ENCODE assay signal across 10 mouse cellular contexts in genomic region chr17:36943691-36944090, GRCm38 (mm10). TPM values are rescaled to one million over a fixed set of nuclear protein-coding genes. Genes with fewer than 3 reads are reported as not detected.
DNase-seq lines count a peak whose midpoint lies in the region; ATAC-seq and TF ChIP-seq lines count a peak whose summit lies in the region.
"Had no signal": no experiment of that assay in that cellular context is flagged by ENCODE, and none has a peak within 500 bp of the region (broad histone marks: within the 10 kb centered on the region; RNA-seq: fewer than 3 reads in every experiment).

No protein-coding gene starts in this region.

- intact Hi-C loops in heart, postnatal 14 days (cut with DNase I) = loop anchor here (2.0 kb wide), 1 partner anchor 29 kb away; no protein-coding TSS in a partner anchor

- H3K9me3 ChIP-seq in heart, embryonic 10.5 days = no peaks in the 10 kb centered on the region
- H3K9me3 ChIP-seq in lung, postnatal 0 days (ENCODE audit: low read length) = no peaks in the 10 kb centered on the region
- H3K9me3 ChIP-seq in intestine, embryonic 15.5 days = no peaks in the 10 kb centered on the region
- no peaks in the 10 kb centered on the region for H3K9me3 ChIP-seq in stomach, embryonic 15.5 days

- H3K4me3 ChIP-seq in heart, embryonic 10.5 days = 0 out of 2 replicates have a peak overlapping the region, but pooled peaks have one; percentile 59
- H3K4me3 ChIP-seq in lung, postnatal 0 days (ENCODE audit: low read depth, low read length) = peak overlapping the region; percentile 47
- H3K4me3 ChIP-seq in intestine, embryonic 15.5 days (replicated peaks) = peak overlapping the region; percentile 43
- peak overlapping the region; percentile 41 for H3K4me3 ChIP-seq in stomach, embryonic 15.5 days (replicated peaks)

- H3K4me2 ChIP-seq in lung, postnatal 0 days (replicated peaks; ENCODE audit: low read depth, low read length) = peak overlapping the region; percentile 71
- H3K4me2 ChIP-seq in intestine, embryonic 15.5 days (replicated peaks) = peak overlapping the region; percentile 91
- peak overlapping the region; percentile 88; the same call in 1 of the 2 replicates for H3K4me2 ChIP-seq in stomach, embryonic 15.5 days

- 19% methylated on average over 5 of the region's 5 CpGs for WGBS in heart, embryonic 10.5 days
- WGBS in lung, postnatal 0 days = 27% methylated on average over 5 of the region's 5 CpGs
- 24% methylated on average over 5 of the region's 5 CpGs for WGBS in intestine, embryonic 15.5 days
- 20% methylated on average over 5 of the region's 5 CpGs for WGBS in stomach, embryonic 15.5 days

- DNase-seq in heart, embryonic 10.5 days (ENCODE audit: low spot score) = no peak
- DNase-seq in heart, postnatal 14 days = no peak
- no peak for DNase-seq in lung, postnatal 0 days (ENCODE audit: low spot score)
- DNase-seq in lung, postnatal 36 days = no peak
- no peak for DNase-seq in testis, postnatal 10 days (ENCODE audit: low spot score)
- DNase-seq in thymus, adult 18-20 months = no peak

- H3K27me3 ChIP-seq in heart, embryonic 10.5 days (ENCODE audit: insufficient read depth, poor library complexity, severe bottlenecking) = peaks cover 89% of the 10 kb centered on the region
- H3K27me3 ChIP-seq in lung, postnatal 0 days (replicated peaks; ENCODE audit: insufficient read depth, low read length) = peaks cover 22% of the 10 kb centered on the region; the same call in 1 of the 2 replicates
- peaks cover 35% of the 10 kb centered on the region for H3K27me3 ChIP-seq in intestine, embryonic 15.5 days (replicated peaks)
- H3K27me3 ChIP-seq in stomach, embryonic 15.5 days (replicated peaks) = peaks cover 40% of the 10 kb centered on the region

- H3K4me1 ChIP-seq in heart, embryonic 10.5 days = peaks cover 24% of the 10 kb centered on the region
- peaks cover 6% of the 10 kb centered on the region; the same call in 1 of the 2 replicates for H3K4me1 ChIP-seq in lung, postnatal 0 days (ENCODE audit: insufficient read depth, low read depth, low read length)
- peaks cover 25% of the 10 kb centered on the region for H3K4me1 ChIP-seq in intestine, embryonic 15.5 days (replicated peaks)
- peaks cover 14% of the 10 kb centered on the region for H3K4me1 ChIP-seq in stomach, embryonic 15.5 days

- no peak for TF ChIP-seq EP300 in lung, postnatal 0 days (IDR thresholded peaks at IDR 0.05)

- no peak overlapping the region for H3K27ac ChIP-seq in heart, embryonic 10.5 days
- 0 out of 2 replicates have a peak overlapping the region, but pooled peaks have one; percentile 89 for H3K27ac ChIP-seq in lung, postnatal 0 days (ENCODE audit: low read length)
- no peak overlapping the region for H3K27ac ChIP-seq in intestine, embryonic 15.5 days
- H3K27ac ChIP-seq in stomach, embryonic 15.5 days = no peak overlapping the region

- TF ChIP-seq CTCF in lung, postnatal 0 days (IDR thresholded peaks at IDR 0.05) = no peak

- no peak for ATAC-seq in lung, postnatal 0 days
- no peak for ATAC-seq in intestine, embryonic 15.5 days
- no peak for ATAC-seq in stomach, embryonic 15.5 days (ENCODE audit: insufficient read depth, low FRiP score, low read depth)
- ATAC-seq: inflammation-experienced regulatory T-cells, adult 6 months had no signal

- H3K36me3 ChIP-seq in heart, embryonic 10.5 days = peaks cover 5% of the 10 kb centered on the region
- H3K36me3 ChIP-seq in lung, postnatal 0 days (ENCODE audit: insufficient read depth, low read length) = no peaks in the 10 kb centered on the region
- no peaks in the 10 kb centered on the region; the same call in 1 of the 2 replicates for H3K36me3 ChIP-seq in intestine, embryonic 15.5 days
- peaks cover 1% of the 10 kb centered on the region; the same call in 1 of the 2 replicates for H3K36me3 ChIP-seq in stomach, embryonic 15.5 days

- peak overlapping the region; percentile 55; the same call in 1 of the 2 replicates for H3K9ac ChIP-seq in lung, postnatal 0 days (replicated peaks; ENCODE audit: low read depth)
- no peak overlapping the region for H3K9ac ChIP-seq in intestine, embryonic 15.5 days
- no peak overlapping the region for H3K9ac ChIP-seq in stomach, embryonic 15.5 days

RNA-seq across cellular contexts. Expression of gene Rnf39, which starts 1.0 kb away (rescaled TPM):
- not detected in 2 replicates for polyA plus RNA-seq in heart, embryonic 10.5 days (2016; fragmentation: Nextera tagmentation; extraction: Ambion mirVana)
- under 1 TPM; 0.49 to 0.57 TPM for total RNA-seq in heart, postnatal 14 days (2021)
- polyA plus RNA-seq in lung, postnatal 0 days (2015; fragmentation: Nextera tagmentation; extraction: Ambion mirVana) = 13.4 and 13.5 TPM in 2 replicates
- polyA plus RNA-seq in intestine, embryonic 15.5 days (2015; fragmentation: Nextera tagmentation; extraction: Ambion mirVana) = 1.7 and 1.8 TPM in 2 replicates
- polyA plus RNA-seq in stomach, embryonic 15.5 days (2015; fragmentation: Nextera tagmentation; extraction: Ambion mirVana) = 0.88 and 2.4 TPM in 2 replicates
- polyA plus RNA-seq: inflammation-experienced regulatory T-cells, adult 6 months had no signal

RNA-seq across cellular contexts. Expression of gene Ppp1r11, which starts 7.8 kb away (rescaled TPM):
- polyA plus RNA-seq in heart, embryonic 10.5 days (2016; fragmentation: Nextera tagmentation; extraction: Ambion mirVana) = 98.8 and 121 TPM in 2 replicates
- 10 to 100 TPM; 62.2 to 68.6 TPM for total RNA-seq in heart, postnatal 14 days (2021)
- polyA plus RNA-seq in lung, postnatal 0 days (2015; fragmentation: Nextera tagmentation; extraction: Ambion mirVana) = 96.9 and 108 TPM in 2 replicates
- polyA plus RNA-seq in intestine, embryonic 15.5 days (2015; fragmentation: Nextera tagmentation; extraction: Ambion mirVana) = 95.4 and 99.5 TPM in 2 replicates
- polyA plus RNA-seq in stomach, embryonic 15.5 days (2015; fragmentation: Nextera tagmentation; extraction: Ambion mirVana) = 102 and 116 TPM in 2 replicates

RNA-seq across cellular contexts. Expression of gene Znrd1, which starts 14.7 kb away (rescaled TPM):
- polyA plus RNA-seq in heart, embryonic 10.5 days (2016; fragmentation: Nextera tagmentation; extraction: Ambion mirVana) = 45.2 and 55.4 TPM in 2 replicates
- total RNA-seq in heart, postnatal 14 days (2021) = 10 to 100 TPM; 21.4 to 26.9 TPM
- polyA plus RNA-seq in lung, postnatal 0 days (2015; fragmentation: Nextera tagmentation; extraction: Ambion mirVana) = 63.8 and 72.8 TPM in 2 replicates
- polyA plus RNA-seq in intestine, embryonic 15.5 days (2015; fragmentation: Nextera tagmentation; extraction: Ambion mirVana) = 69.5 and 76.3 TPM in 2 replicates
- polyA plus RNA-seq in stomach, embryonic 15.5 days (2015; fragmentation: Nextera tagmentation; extraction: Ambion mirVana) = 75.9 and 77.4 TPM in 2 replicates

RNA-seq across cellular contexts. Expression of gene Znrd1as, which starts 14.7 kb away (rescaled TPM):
- polyA plus RNA-seq in heart, embryonic 10.5 days (2016; fragmentation: Nextera tagmentation; extraction: Ambion mirVana) = 7.7 and 10.3 TPM in 2 replicates
- 1 to 10 TPM; 8.5 to 9.9 TPM for total RNA-seq in heart, postnatal 14 days (2021)
- 5.1 and 6.1 TPM in 2 replicates for polyA plus RNA-seq in lung, postnatal 0 days (2015; fragmentation: Nextera tagmentation; extraction: Ambion mirVana)
- polyA plus RNA-seq in intestine, embryonic 15.5 days (2015; fragmentation: Nextera tagmentation; extraction: Ambion mirVana) = 6.3 TPM in 2 replicates
- polyA plus RNA-seq in stomach, embryonic 15.5 days (2015; fragmentation: Nextera tagmentation; extraction: Ambion mirVana) = 5.6 and 6.1 TPM in 2 replicates

RNA-seq across cellular contexts. Expression of gene 2410137M14Rik, which starts 37.3 kb away (rescaled TPM):
- polyA plus RNA-seq in heart, embryonic 10.5 days (2016; fragmentation: Nextera tagmentation; extraction: Ambion mirVana) = 0.19 and 0.32 TPM in 2 replicates
- total RNA-seq in heart, postnatal 14 days (2021) = not detected
- 0.14 TPM in 1 of 2 replicates, not detected in the other for polyA plus RNA-seq in lung, postnatal 0 days (2015; fragmentation: Nextera tagmentation; extraction: Ambion mirVana)
- polyA plus RNA-seq in intestine, embryonic 15.5 days (2015; fragmentation: Nextera tagmentation; extraction: Ambion mirVana) = not detected in 2 replicates
- not detected in 2 replicates for polyA plus RNA-seq in stomach, embryonic 15.5 days (2015; fragmentation: Nextera tagmentation; extraction: Ambion mirVana)
- polyA plus RNA-seq: inflammation-experienced regulatory T-cells, adult 6 months; liver, embryonic 16.5 days had no signal
